Mouse (Mus musculus) midbrain, embryonic 10.5 days (tissue): Measurements from ENCODE around the gene Tram2. TPM values are rescaled to one million over a fixed set of nuclear protein-coding genes. Genes with fewer than 3 reads are reported as not detected.

Experiments used
- DNase-seq: peaks from one replicate; pipeline ENCODE4 v3.0.0-alpha.2; 2017; ENCODE audit warnings: low spot score
- H3K27ac ChIP-seq: fragments of 300-500 bp; sonication (generic); replicated peaks from 2 replicates; pipeline ENCODE4 v1.5.1; 2016; ENCODE audit warnings: mild to moderate bottlenecking
- H3K27me3 ChIP-seq: fragments of 300-500 bp; sonication (generic); 2 replicates; pipeline ENCODE4 v1.6.1; 2016; ENCODE audit warnings: low read depth, mild to moderate bottlenecking; ENCODE audit not compliant: poor library complexity, severe bottlenecking
- H3K36me3 ChIP-seq: fragments of 300-500 bp; sonication (generic); 2 replicates; pipeline ENCODE4 v1.6.1; 2016; ENCODE audit warnings: mild to moderate bottlenecking, moderate library complexity
- H3K4me1 ChIP-seq: fragments of 300-500 bp; sonication (generic); 2 replicates; pipeline ENCODE4 v1.6.1; 2016
- H3K4me3 ChIP-seq: fragments of 300-500 bp; sonication (generic); 2 replicates; pipeline ENCODE4 v1.5.1; 2016; ENCODE audit warnings: mild to moderate bottlenecking, moderate library complexity
- H3K9me3 ChIP-seq: fragments of 300-500 bp; sonication (generic); replicated peaks from 2 replicates; pipeline ENCODE4 v1.6.1; 2016; ENCODE audit warnings: mild to moderate bottlenecking
- WGBS: fragments of 180-500 bp; shearing (Covaris S2); methylation state at CpG from one replicate; pipeline ENCODE4 v1.1.7; 2016; 5-methylcytosine and 5-hydroxymethylcytosine counted together
- polyA plus RNA-seq: library from polyadenylated mRNA; unstranded; fragments of >200 nt; fragmentation: Nextera tagmentation; extraction: Ambion mirVana; gene quantifications from 2 replicates; pipeline ENCODE4 v1.2.1, GENCODE M21; 2016

Tram2 gene
- polyA plus RNA-seq, 1 experiment from 2014 or later = 6.1 TPM

GRCm38 (mm10) chr1:21053009-21053408 is 26.0 kb downstream of the Tram2 start:
- Histone ChIP-seq H3K9me3 (0 out of 2 replicates have a peak, but pooled peaks cover under 1% of the 10 kb centered on the region), H3K4me3 (no peak overlapping the region), H3K36me3 (peaks cover 5% of the 10 kb centered on the region), H3K4me1 (peaks cover 34% of the 10 kb centered on the region), H3K27me3 (no peaks in the 10 kb centered on the region), H3K27ac (peak overlapping the region; percentile 84)
- no peak for DNase-seq
- 64% methylated on average over 9 of the region's 9 CpGs for WGBS

GRCm38 (mm10) chr1:21052608-21053007 is 26.4 kb downstream of the Tram2 start:
- peak overlapping the region; percentile 84 for H3K27ac ChIP-seq
- DNase-seq = peak; percentile 40
- peaks cover 34% of the 10 kb centered on the region for H3K4me1 ChIP-seq
- H3K9me3 ChIP-seq = no peaks in the 10 kb centered on the region
- 48% methylated on average over 5 of the region's 5 CpGs for WGBS
- H3K27me3 ChIP-seq = no peaks in the 10 kb centered on the region
- H3K36me3 ChIP-seq = 0 out of 2 replicates have a peak, but pooled peaks cover 4% of the 10 kb centered on the region
- H3K4me3 ChIP-seq = no peak overlapping the region

- H3K9me3 ChIP-seq = no peaks in the 10 kb centered on the region
- 66% methylated on average over 5 of the region's 5 CpGs for WGBS
- 0 out of 2 replicates have a peak, but pooled peaks cover 4% of the 10 kb centered on the region for H3K36me3 ChIP-seq
- H3K4me1 ChIP-seq = peaks cover 34% of the 10 kb centered on the region
- DNase-seq = no peak
- no peaks in the 10 kb centered on the region for H3K27me3 ChIP-seq
- no peak overlapping the region for H3K4me3 ChIP-seq
- peak overlapping the region; percentile 84 for H3K27ac ChIP-seq
Observed at GRCm38 (mm10) chr1:21052132-21052545, 26.9 kb downstream of the Tram2 start.

GRCm38 (mm10) chr1:21049005-21049404 is 30.0 kb downstream of the Tram2 start:
- WGBS = 92% methylated on average over 5 of the region's 5 CpGs
- Histone ChIP-seq H3K36me3 (no peaks in the 10 kb centered on the region), H3K4me1 (peaks cover 33% of the 10 kb centered on the region), H3K27me3 (no peaks in the 10 kb centered on the region), H3K27ac (no peak overlapping the region), H3K9me3 (no peaks in the 10 kb centered on the region), H3K4me3 (no peak overlapping the region)
- DNase-seq = no peak

- no peak for DNase-seq
- Histone ChIP-seq H3K27ac (no peak overlapping the region), H3K4me1 (peaks cover 27% of the 10 kb centered on the region), H3K4me3 (no peak overlapping the region), H3K27me3 (no peaks in the 10 kb centered on the region), H3K9me3 (no peaks in the 10 kb centered on the region), H3K36me3 (no peaks in the 10 kb centered on the region)
- whole genome bisulfite sequencing = 91% methylated on average over 8 of the region's 8 CpGs
Observed at GRCm38 (mm10) chr1:21048402-21048801, 30.6 kb downstream of the Tram2 start.

- H3K4me1 ChIP-seq = no peaks in the 10 kb centered on the region
- H3K4me3 ChIP-seq = no peak overlapping the region
- no peaks in the 10 kb centered on the region for H3K9me3 ChIP-seq
- no peak overlapping the region for H3K27ac ChIP-seq
- 92% methylated on average over 7 of the region's 7 CpGs for WGBS
- no peak for DNase-seq
- no peaks in the 10 kb centered on the region for H3K27me3 ChIP-seq
- no peaks in the 10 kb centered on the region; the same call in 1 of the 2 replicates for H3K36me3 ChIP-seq
Observed at GRCm38 (mm10) chr1:21042461-21042860, 36.6 kb downstream of the Tram2 start.

- H3K4me3 ChIP-seq = no peak overlapping the region
- no peak overlapping the region for H3K27ac ChIP-seq
- DNase-seq = no peak
- H3K9me3 ChIP-seq = no peaks in the 10 kb centered on the region
- H3K36me3 ChIP-seq = peaks cover 3% of the 10 kb centered on the region; the same call in 1 of the 2 replicates
- 89% methylated on average over 7 of the region's 7 CpGs for WGBS
- H3K4me1 ChIP-seq = no peaks in the 10 kb centered on the region
- no peaks in the 10 kb centered on the region for H3K27me3 ChIP-seq
Observed at GRCm38 (mm10) chr1:21040610-21041326, 38.3 kb downstream of the Tram2 start.

- 91% methylated on average over 7 of the region's 7 CpGs for WGBS
- DNase-seq = no peak
Observed at GRCm38 (mm10) chr1:21040173-21040572, 38.9 kb downstream of the Tram2 start.

GRCm38 (mm10) chr1:21039564-21039963 is 39.5 kb downstream of the Tram2 start:
- Histone ChIP-seq H3K9me3 (no peaks in the 10 kb centered on the region), H3K27me3 (no peaks in the 10 kb centered on the region), H3K27ac (no peak overlapping the region), H3K36me3 (peaks cover 3% of the 10 kb centered on the region; the same call in 1 of the 2 replicates), H3K4me3 (no peak overlapping the region), H3K4me1 (no peaks in the 10 kb centered on the region)
- WGBS = 89% methylated on average over 3 of the region's 3 CpGs
- DNase-seq = no peak

More at GRCm38 (mm10) chr1:21040173-21040572, 38.9 kb downstream of the Tram2 start:
- Histone ChIP-seq H3K4me1 (no peaks in the 10 kb centered on the region), H3K27ac (no peak overlapping the region), H3K9me3 (no peaks in the 10 kb centered on the region), H3K36me3 (peaks cover 3% of the 10 kb centered on the region; the same call in 1 of the 2 replicates), H3K27me3 (no peaks in the 10 kb centered on the region), H3K4me3 (no peak overlapping the region)

- no peak overlapping the region for H3K4me3 ChIP-seq
- DNase-seq = no peak
- H3K36me3 ChIP-seq = peaks cover 3% of the 10 kb centered on the region; the same call in 1 of the 2 replicates
- 87% methylated on average over 6 of the region's 6 CpGs for WGBS
- H3K27me3 ChIP-seq = no peaks in the 10 kb centered on the region
- H3K9me3 ChIP-seq = no peaks in the 10 kb centered on the region
- H3K4me1 ChIP-seq = no peaks in the 10 kb centered on the region
- no peak overlapping the region for H3K27ac ChIP-seq
Observed at GRCm38 (mm10) chr1:21037881-21038601, 41.0 kb downstream of the Tram2 start.

GRCm38 (mm10) chr1:21035878-21036277 is 43.2 kb downstream of the Tram2 start:
- H3K4me1 ChIP-seq = no peaks in the 10 kb centered on the region
- no peaks in the 10 kb centered on the region for H3K27me3 ChIP-seq
- DNase-seq = no peak
- peaks cover 3% of the 10 kb centered on the region for H3K36me3 ChIP-seq
- no peak overlapping the region for H3K27ac ChIP-seq
- H3K9me3 ChIP-seq = no peaks in the 10 kb centered on the region
- no peak overlapping the region for H3K4me3 ChIP-seq
- WGBS = 86% methylated on average over 6 of the region's 6 CpGs

GRCm38 (mm10) chr1:21033792-21034119 is 45.3 kb downstream of the Tram2 start:
- no peaks in the 10 kb centered on the region for H3K4me1 ChIP-seq
- H3K9me3 ChIP-seq = no peaks in the 10 kb centered on the region
- no peak overlapping the region for H3K4me3 ChIP-seq
- DNase-seq = no peak
- H3K36me3 ChIP-seq = peaks cover 9% of the 10 kb centered on the region
- no peak overlapping the region for H3K27ac ChIP-seq
- no peaks in the 10 kb centered on the region for H3K27me3 ChIP-seq
